Mouse (Mus musculus): ENCODE data around the gene Grk6.
A peak's percentile ranks its signal among the peaks of the same experiment; 100 is the strongest.

GRCm38 (mm10) chr13:55404853-55405782 lies 39.8 kb upstream of the Grk6 start:
- peak; percentile 92 for TF ChIP-seq CTCF (IDR thresholded peaks at IDR 0.05; ENCODE audit: low read depth)
- TF ChIP-seq EP300 (IDR thresholded peaks at IDR 0.05; ENCODE audit: low read depth): no peak

Measured in heart, postnatal 0 days (tissue).